Mouse (Mus musculus) layer of hippocampus, postnatal 10 days (tissue): Measurements from ENCODE around the gene Pcdh9. TPM values are rescaled to one million over a fixed set of nuclear protein-coding genes. Genes with fewer than 3 reads are reported as not detected.

Experiments used
- DNase-seq, 2 experiments: peaks; one replicate each; pipeline ENCODE4 v3.0.0; 2021; ENCODE audit warnings: low spot score in 2 of 2
- total RNA-seq, 2 experiments: library from RNA; stranded (reverse); gene quantifications; 2 replicates each; pipeline ENCODE4 v1.2.3; 2021

Pcdh9 gene
- total RNA-seq, 2 experiments from 2014 or later = 150 to 158 TPM

DNA sequence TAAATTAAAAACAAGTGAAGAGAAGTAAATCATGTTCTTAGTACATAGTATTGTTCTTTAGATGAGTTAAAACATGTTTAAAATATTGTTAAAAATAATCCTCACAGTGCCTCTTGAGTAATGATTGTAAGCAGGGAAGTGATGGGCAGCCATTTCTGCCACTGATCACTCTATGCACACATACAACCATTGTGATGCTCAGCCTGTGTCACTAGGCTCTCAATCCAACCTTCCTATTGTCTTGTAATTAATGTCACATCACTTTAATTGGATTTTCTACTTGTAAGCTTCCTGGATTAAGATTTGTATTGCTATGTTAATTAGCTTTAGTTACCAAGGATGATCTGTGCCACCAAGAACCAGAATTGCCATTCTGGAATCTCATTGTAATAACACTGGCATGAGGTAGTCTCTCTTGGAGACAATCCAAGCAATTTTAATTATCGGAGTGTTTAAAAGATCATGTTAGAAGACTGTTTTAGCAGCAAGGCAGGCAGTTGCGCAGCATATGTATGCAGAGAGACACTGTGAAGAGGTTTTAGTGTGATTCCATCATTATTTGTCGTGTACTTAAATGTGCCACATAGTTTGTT, 305.0 kb downstream of the Pcdh9 start:
- DNase-seq = no peak

DNA sequence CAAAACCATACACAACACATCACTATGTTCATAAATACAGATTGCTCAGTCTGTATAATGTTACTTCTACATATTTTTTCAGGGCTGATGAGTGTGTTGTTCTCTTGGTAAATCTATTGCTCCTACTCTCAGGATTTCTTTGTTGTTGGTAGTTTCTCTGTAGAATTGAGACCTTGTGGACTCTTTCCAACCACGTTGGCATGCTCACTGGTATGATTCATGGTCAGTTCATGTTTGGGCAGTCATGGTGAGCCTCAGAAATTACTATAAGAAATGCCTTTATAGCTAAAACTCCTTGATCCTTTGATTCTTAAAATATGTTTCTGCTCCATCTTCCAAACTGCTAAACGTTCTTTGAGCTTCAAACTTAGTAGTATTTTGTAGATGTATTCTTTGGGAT, 326.1 kb downstream of the Pcdh9 start:
- no peak for DNase-seq

GRCm38 (mm10) chr14:93561577-93561976, 328.9 kb downstream of the Pcdh9 start:
- no peak for DNase-seq

DNA sequence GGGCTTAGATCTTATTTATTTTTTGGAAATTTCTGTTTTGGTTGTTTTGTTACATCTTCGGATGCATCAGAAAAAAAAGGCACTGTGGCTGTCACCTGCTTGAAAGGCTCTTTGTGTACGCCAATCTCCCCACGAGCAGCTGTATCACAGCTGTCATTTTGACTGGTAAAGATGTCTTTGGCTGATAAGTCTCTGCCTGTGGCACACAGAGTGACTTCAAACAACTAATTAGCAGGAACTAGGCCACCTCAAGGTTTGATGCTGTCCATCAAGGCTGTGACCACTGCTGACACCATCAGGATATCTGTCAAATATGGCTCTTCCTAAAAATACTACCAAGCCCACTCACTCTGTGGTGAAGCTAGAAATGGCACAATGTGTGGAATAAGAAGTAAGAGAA, 336.7 kb downstream of the Pcdh9 start:
- no peak for DNase-seq

- no peak for DNase-seq
These were observed 344.9 kb downstream of the Pcdh9 start for GRCm38 (mm10) chr14:93545575-93545974.

GRCm38 (mm10) chr14:93543970-93544627, 346.4 kb downstream of the Pcdh9 start:
- no peak for DNase-seq

DNA sequence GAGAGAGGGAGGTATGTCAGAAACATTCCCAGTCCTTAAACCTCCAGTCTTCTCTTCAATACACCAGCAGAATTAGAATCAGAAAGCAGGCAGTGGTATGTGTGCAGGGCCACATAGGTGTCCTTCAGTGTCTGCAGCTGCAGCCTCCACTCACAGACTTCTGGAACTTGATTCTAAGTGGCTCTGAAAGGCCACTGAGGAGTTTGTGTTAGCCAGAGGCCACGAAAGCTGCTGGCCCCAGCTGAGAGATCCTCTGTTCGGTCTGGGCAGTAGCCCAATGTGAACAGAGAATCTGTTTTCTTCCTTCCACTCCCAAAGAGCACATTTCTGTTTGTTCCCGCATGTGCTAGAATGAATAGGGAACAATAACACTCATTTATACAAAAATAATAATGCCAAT, 346.9 kb downstream of the Pcdh9 start:
- peak; percentile 41 to 59 for DNase-seq

- DNase-seq = no peak
These were observed 355.6 kb downstream of the Pcdh9 start for GRCm38 (mm10) chr14:93534928-93535327.

DNA sequence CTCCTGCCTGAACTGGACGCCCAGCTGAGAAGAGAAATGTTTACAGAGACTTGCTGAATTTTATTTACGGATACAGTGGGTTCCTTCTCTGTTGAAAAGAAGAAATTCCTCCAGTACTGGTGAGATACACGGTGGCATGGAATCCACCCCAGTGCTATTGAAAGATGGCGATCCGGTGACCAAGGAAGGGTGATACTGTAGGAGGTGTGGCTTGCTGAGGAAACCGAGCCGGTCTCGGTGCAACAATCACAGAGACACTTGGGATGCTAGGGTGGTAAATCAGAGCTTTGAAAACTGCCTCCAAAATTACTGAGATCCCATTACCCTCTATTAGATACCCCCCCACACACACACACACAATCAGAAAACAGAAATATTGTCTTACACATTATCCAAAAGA, 367.0 kb downstream of the Pcdh9 start:
- DNase-seq = no peak

- no peak for DNase-seq
These were observed 370.3 kb downstream of the Pcdh9 start for GRCm38 (mm10) chr14:93520166-93520565.

DNA sequence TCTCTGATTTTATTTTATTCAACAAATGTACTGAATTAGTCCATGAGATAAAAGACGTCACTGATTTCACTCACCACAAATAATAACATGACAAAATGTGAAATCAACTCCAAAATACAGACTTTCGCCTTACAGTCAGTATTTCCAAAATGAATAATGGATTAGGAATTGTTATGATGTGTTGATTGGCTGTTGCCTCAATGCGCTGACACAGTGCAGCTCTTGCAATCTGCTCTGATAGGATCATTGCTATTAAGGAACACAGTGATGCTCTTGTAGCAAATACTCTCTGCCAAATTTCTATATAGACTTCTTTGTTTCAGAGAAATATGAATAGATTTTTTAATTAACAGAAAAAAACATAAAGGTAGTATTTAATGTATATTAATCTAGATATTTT, 373.8 kb downstream of the Pcdh9 start:
- DNase-seq = no peak

DNA sequence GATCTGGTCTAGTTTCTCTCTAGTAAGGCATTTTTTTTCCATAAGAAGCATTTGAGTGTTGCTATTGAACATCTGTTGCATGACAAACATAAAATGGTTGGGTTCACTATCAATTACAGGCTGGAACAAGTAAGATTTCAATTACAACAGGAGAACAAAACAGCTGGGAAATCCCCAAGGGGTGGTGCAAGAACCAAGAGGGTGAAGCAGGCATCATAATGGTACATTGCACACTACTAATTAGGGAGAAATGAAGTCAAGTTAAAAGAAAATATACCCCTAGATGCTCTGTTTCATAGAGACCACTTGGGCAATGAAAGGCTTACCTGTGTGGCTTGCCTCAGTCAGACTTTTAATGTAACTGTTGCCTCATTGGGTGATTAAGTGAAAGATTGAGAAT, 384.4 kb downstream of the Pcdh9 start:
- DNase-seq = no peak

DNA sequence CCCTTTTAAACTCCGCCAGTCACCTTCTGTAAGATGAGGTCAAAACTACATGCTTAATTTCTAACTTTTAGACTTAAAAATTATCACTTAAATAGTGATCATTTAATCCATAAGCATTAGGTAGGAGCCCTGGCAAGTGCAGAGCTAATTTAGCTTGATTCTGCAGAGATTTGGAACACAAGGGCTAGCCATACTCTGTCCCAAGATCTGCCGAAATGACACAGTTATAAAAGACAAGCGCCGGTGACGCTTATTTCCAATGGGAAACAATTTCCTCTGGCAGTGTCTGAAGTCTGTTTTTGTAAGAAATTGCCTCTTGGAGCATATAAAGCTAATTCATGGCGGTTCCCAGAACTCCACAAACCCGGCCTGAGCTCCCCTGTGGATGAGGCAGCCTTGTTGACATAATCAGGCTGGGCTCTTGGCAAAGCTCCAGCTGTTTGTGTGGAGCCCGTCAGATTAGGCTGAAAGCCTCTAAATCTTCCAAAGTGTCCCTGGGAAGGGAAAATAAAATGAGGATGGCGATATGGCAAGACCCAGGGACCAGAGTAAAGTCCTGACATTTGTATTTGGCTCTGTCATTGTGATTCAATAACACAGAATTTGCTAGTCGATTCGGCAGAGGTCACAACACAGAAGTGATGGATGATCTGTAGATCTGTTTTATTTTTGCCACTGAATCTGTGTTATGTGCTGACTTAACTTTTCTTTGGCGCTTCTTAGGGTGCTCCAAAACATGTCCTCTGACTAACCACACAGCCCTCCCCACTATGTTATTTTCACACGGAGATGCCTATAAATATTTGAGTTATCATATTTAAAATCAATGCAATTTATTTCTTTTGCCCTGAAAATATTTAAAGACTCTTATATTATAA, 391.4 kb downstream of the Pcdh9 start:
- peak; percentile 50 to 70 for DNase-seq

- no peak for DNase-seq
These were observed 415.5 kb downstream of the Pcdh9 start for GRCm38 (mm10) chr14:93474991-93475390.

GRCm38 (mm10) chr14:93472494-93472893, 418.0 kb downstream of the Pcdh9 start:
- DNase-seq = no peak

GRCm38 (mm10) chr14:93463360-93463892, 427.1 kb downstream of the Pcdh9 start:
- no peak for DNase-seq

DNA sequence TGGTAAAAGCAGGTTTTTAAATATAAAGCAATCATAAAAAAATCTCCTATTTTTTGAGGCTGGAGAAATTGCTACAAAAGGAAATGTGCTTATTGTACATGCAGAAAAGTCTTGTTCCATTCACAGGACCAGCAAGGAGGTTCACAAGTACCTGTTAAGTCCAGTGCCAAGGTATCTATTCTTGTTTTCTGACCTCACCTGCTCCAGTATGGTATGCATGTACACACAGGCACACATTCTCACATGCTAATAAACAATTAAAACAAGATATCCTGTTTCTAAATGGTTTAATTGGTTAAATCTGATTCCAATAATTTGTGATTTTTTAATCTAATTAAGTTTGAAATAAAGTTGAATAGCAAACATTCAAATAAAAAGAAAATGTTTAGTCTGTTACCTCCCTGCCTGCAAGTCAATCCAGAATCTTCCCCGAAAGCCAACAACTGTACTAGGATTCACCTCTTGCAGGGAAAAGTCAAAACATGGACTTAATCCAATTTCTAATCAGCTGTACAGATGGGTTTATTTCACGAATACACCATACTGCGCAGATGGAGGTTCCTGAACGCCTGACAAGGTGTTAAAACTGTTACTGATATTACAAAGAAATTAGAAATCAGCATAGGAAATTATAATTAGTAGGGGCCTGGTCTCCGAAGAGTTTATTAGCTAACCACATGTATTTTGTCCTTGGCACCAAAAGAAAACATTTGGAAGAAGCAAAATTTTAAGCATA, 439.4 kb downstream of the Pcdh9 start:
- no peak for DNase-seq

GRCm38 (mm10) chr14:93441852-93442251, 448.6 kb downstream of the Pcdh9 start:
- DNase-seq = no peak

- DNase-seq = no peak
These were observed 453.3 kb downstream of the Pcdh9 start for GRCm38 (mm10) chr14:93437226-93437625.

DNA sequence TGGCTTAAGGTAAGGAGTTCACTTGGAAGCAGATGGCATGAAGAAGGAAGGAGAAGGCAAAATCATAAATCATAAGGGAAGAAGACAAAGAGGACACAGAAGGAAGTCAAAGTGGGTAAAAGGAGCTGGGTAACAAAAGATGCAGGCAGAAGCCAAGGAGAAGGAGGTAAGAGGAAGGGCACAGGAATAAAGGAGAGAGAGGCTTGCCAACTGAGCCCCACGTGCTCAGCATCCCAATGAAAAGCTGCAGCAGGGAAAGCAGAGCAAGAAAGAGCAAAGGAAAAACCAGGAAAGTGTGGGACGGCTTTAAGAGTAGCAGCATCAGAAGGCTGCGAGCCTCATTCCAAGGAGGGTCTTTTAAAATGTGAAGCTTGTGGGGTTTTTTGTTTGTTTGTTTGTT, 473.7 kb downstream of the Pcdh9 start:
- peak; percentile 60 to 72 for DNase-seq

GRCm38 (mm10) chr14:93415496-93415895, 475.0 kb downstream of the Pcdh9 start:
- DNase-seq = no peak
